Mouse (Mus musculus) urinary bladder, postnatal 4 days (tissue): ENCODE measurements around the gene Olfr318.
"Not testable (repeated sequence)": the region's sequence is repeated elsewhere in the genome, so short reads cannot be mapped to it uniquely, and the experiment has no call there.

Source experiments
- DNase-seq, 2 experiments: peaks; one replicate each; pipeline ENCODE4 v3.0.0; 2021 to 2022; ENCODE audit warnings: low spot score in 2 of 2

Gene Olfr318

DNA sequence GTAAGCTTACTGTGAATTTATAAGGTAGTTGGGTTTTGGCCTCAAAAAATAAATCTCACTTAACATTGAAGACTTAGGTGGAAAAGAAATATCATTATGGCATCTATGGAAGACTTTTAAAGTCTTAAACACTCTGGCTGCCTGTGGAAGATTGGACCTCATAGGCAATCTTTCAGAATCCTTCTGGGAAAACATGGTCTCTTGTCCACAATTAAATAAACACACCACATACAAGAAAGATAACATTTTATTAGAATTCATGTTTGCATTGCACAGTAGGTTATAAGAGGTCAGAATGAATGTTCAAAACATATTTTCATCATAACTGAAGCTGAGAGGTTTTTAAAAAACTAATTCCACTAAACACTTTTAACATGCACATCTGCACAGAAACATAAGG lies at the start of gene Olfr318:
Olfr318 (minus strand) TSS at position 101 of the 400 bp plus-strand sequence.
- no peak for DNase-seq

DNA sequence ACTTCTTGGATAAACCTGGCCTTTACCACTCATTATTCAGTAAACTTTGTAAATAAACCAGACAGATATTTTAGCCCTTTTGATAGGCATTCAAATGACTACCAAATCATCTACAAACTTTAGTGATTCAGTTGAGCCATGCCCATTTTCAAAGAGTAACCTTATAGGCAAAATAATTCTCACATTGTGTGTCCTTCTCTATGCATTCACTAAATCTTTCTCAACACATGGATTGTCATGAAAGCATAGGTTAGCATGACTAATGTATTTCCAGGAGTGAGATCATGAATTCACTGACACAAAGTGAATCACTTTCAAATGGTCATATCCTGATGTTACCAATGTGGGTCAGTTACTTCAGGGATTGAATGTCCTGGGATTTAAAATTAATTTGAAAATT lies 49.1 kb upstream of the Olfr318 start, which contains the start of gene Olfr315:
Olfr315 (plus strand) TSS at position 301 of the 400 bp plus-strand sequence.
- no peak for DNase-seq

DNA sequence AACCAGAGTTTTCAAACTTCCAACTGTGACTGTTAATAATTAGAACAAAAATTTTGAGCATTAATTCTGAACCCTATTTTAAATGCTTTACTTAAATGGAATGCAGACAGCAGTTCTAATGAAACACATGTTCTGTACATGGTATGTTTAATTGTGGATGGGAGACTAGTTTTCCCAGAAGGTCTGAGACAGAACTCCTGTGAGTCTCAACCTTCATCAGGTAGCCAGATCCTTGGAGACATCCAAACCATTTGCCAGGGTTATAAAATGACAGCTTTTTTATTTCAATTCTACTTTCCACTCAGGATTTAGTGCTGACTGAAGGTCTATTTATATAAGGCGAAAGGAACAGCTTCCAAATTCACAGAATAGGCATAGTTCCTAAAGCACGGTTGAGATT lies 28.6 kb upstream of the Olfr318 start, which contains the start of gene Olfr316:
Olfr316 (plus strand) TSS at position 301 of the 400 bp plus-strand sequence.
- DNase-seq = no peak

DNA sequence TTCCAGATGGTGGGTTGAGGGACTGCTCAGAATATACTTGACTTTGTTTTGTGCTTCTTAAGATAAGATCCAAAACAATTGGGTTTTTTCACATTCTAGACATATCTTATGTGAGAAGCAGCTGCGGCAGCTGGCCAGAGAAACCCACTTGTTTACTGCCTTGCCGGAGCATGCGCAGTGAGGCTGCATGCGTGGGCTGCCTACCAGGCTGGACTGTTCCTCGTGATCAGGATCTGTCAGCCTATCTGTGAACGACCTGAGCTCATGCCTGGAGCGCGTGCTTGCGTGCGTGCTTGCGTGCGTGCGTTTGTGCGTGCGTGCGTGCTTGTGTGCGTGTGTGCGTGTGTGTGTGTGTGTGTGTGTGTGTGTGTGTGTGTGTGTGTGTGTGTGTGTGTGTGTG lies 27.3 kb upstream of the Olfr318 start:
- DNase-seq = not testable (repeated sequence)

DNA sequence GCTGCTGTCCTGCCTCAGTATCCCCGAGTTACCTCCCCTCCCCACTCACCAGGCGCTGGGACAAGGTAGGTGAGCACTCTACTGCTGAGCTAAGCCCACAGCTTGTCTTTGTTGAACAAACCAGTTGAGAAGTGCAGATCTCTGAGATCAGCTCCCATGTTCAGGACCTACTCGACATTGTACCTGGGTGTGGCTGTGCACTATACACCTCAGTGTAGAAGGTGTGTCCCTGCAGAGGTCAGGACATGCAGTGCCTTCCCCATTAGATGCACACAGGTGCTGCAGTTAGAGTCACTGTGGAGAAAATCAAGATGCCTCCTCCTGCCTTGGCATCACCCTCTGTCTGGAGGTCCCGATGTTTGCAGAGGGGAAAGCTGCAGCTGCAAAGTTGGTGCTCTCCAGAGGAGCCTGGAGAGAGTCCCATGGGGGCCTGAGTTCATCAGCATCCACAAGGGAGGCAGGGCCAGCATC lies 15.0 kb upstream of the Olfr318 start, which contains the start of gene Olfr317:
Olfr317 (minus strand) TSS at position 421 of the 471 bp plus-strand sequence.
- DNase-seq = no peak

DNA sequence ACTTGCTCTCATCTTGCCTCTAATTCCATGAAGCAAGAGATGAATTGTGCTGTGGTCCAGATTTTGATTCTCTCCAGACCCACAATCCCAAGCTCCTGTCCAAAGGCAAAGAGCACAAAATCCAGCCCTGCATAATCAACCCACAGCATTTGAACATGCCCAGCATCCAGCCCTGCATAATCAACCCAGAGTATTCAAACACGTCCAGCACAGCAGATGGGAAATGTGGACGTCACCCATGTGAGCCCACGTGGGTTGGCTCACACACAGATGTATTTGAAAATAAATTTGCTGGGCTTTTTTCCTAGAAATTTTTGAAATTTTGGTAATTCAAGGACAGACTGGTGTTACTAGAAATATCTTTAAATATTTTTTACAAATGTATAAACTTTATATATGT lies 9.6 kb upstream of the Olfr318 start:
- DNase-seq = no peak

DNA sequence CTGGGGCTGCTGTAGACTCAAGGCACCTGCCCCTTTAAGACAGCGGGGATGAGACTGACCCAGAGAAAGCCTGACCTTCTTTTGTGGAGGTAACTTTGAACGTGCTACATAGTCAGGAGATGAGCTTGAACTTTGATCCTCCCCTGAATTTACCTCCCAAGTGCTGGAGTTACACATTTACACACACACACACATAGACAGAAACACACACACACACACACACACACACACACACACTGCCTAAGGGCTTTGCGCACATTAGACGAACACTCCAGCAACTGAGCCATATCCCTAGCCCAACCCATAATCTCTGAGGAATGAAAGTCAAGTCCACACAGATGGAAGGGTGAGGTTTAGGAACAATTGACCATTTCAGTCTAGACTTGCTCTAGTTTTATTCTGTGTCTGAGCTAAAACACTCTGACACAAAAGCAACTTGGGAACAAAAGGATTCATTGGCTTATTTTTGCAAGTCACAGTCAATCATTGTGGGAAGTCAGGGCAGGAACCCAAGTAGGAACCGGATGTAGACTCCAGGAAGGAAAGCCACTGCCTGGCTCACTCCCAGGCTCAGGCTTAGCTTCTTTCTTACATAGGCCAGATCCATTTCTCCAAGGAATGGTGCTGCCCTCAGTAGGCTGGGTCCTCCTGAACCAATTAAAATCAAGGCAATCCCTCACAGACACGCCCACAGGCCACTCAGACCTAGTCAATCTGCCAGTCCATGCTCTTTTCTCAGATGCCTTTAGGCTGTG lies 4.3 kb upstream of the Olfr318 start:
- not testable (repeated sequence) for DNase-seq

DNA sequence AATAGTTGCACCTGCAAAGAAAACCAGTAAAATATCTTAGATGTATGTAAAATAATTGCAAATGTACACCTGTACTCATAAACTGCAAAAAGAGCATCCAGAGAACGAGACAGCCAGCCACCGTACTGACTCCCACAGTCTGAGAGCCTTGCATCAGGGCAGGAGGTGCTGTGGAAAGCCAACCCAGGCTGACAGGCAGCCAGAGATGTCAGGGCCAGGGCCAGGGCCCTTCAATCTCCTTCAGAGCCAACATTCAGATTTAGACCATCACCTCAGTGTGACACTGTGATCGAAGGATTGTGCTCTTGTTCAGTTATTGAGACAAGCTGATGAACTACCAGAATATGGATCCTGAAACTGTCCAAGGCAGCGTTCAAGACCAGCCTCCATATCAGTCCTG lies 4.1 kb downstream of the Olfr318 start:
- DNase-seq = no peak

DNA sequence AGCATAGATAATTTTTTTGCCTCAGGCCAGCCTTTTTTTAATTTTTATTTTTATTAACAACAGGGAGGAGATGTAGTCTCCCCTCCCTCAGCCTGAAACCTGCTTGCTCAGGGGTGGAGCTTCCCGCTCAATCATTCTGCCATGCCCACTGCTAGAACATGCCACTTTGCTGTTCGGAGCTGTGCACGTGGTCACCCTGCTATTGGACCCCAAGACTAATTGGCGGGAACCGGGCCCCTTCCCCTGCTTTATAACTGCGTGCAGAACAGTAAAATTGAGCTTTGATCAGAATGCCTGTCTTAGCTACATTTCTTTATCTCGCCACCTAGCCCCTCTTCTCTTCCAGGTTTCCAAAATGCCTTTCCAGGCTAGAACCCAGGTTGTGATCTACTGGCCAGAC lies 6.1 kb downstream of the Olfr318 start:
- DNase-seq = not testable (repeated sequence)

DNA sequence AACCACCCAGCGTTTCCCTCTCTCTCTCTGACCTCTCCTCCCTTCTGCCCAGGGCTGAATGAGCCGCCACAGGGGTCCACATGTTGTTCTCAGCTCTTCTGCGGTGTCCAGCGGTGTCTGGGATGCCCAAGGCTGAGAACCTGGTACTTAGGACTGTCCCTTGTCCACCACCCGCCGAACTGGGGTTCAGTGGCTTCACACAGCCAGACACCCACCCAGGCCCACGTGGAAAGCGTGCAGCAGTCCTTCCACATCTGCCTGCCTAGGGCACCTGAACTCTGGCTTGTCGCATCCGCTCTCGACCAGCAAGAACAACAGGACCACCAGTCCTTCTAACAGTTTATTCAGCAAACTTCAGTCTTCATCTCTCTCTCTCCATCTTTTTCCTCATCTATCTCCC lies 14.7 kb downstream of the Olfr318 start:
- no peak for DNase-seq

DNA sequence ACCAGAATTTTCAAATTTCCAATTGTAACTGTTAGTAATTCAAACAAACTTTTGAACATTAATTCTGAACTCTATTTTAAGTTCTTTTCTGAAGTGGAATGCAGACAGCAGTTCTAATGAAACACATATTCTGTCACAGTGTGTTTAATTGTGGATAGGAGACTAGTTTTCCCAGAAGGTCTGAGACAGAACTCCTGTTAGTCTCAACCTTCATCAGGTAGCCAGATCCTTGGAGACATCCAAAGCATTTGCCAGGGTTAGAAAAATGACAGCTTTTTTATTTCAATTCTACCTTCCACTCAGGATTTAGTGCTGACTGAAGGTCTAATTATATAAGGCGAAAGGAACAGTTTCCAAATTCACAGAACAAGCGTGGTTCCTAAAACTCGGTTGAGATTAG lies 25.0 kb downstream of the Olfr318 start, which contains the start of gene Olfr319:
Olfr319 (plus strand) TSS at position 301 of the 400 bp plus-strand sequence.
- no peak for DNase-seq

DNA sequence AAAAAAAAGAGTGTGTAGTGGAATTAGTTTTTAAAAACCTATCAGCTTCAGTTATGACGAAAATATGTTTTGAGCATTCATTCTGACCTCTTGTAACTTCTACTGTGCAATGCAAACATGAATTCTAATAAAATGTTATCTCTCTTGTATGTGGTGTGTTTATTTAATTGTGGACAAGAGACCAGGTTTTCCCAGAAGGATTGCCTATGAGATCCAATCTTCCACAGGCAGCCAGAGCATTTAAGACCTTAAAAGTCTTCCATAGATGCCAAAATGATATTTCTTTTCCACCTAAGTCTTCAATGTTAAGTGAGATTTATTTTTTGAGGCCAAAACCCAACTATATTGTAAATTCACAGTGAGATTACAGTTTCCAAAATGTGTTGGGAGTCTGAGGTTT lies 43.0 kb downstream of the Olfr318 start, which contains the start of gene Olfr320:
Olfr320 (plus strand) TSS at position 301 of the 400 bp plus-strand sequence.
- DNase-seq = no peak

DNA sequence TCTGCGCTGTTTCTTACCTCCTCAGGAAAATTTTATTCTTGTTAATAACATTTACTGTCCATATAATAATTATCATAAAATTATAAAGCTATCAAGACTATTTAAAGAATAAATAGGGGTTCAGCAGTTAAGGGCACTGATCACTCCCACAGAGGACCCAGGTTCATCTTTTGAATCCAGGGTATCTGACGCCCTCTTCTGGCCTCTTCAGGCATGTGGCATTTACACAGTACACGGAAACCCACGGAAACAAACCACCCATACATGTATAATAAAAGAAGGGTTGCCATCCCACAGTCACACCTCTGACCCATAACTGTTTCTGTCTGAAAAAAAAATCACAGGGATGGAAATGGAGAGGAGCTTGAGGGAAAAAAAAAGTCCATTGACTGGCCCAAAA lies 52.0 kb downstream of the Olfr318 start:
- peak in 1 of 2 experiments; percentile 47 for DNase-seq

DNA sequence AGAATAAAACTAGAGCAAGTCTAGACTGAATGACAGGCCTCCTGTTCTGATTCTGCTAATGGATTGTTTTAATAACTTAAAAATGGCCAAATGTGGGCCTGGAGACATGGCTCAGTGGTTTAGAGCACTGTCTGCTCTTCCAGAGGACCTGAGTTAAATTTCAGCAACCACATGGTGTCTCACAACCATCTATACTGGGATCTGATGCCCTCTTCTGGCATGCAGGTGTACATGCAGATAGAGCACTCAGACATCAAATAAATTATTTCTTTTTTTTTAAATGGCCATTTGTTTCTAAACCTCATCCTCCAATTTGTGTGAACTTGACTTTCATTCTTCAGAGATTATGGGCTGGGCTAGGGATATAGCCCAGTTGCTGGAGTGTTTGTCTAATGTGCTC lies 54.6 kb downstream of the Olfr318 start:
- DNase-seq = no peak
